Mouse (Mus musculus): ENCODE measurements around the gene Cep152. TPM values are rescaled to one million over a fixed set of nuclear protein-coding genes. Genes with fewer than 3 reads are reported as not detected.

Cep152 gene
- total RNA-seq, 1 experiment from 2014 or later: 3.7 TPM

DNA sequence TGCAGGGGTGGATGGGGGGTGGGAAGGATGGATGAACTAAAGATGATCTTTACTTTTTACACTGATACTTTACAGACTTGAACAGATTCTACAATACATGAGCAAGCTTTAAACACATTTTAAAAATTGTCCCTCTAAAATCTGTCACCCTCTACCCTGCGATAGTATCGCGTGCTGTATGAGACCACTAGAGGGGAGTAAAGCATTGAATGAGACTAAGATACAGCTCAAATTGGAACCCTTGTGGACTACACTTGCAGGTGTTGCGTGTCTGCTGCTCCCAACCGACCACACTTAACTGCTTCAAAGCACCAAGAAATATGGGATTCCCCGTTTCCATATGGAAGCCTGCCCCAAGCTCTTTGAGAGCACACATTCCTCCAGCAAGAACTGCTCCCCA, 69.1 kb downstream of the Cep152 start:
- DNase-seq: no peak

DNA sequence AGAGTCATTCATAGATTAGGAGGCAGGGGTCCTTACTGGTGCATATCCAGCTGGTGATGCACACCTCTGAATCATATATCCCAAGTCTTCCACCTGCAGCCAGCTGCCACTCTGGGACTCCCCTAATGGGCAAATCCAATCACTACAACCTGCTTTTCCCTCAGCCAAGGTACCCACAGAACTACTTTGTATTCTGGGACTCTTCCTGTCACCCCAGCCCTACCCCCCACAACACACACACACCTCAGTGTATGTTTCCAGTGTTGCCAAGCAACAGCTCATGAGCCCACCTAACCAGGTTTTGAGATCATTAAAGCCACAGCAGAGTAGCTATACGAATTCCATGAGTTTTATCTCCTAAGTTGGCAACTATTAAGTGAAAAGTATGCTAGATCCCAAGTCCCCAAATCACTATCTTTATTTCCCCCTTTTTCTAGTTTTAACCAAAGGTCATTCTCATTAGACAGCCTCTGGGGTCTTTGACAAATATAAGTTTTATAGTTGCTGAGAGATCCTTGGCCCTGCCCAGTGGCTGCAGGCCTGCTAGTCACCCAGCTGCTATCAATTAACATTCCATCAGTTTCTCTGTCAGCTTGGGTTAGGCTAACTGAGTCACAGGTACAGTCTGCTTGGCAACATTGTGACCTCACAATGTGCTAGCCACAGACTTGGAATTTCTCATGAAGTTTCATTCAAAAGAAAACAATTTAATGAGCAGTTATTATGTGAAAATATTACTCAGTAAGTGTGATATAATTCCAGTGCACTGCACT, 75.9 kb downstream of the Cep152 start:
- DNase-seq: no peak

DNA sequence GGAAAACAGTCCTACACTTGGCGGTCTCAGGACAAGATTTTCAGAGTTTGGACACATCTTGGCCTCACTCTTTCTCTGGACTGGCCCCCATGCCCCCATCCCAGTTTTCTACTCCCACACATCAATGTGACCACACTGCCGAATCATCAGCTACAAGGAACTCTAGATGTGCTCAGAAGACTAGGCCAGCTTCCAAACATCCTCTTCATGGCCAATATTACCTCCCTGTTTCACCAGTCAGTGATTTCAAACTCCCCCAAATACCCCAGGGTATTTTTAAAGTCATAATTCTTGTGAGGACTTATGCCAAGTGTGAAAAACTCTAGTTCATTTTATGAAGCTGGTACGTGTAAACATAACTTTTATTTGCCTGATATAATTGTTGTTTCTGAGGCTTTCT, 79.9 kb downstream of the Cep152 start:
- DNase-seq: no peak

DNA sequence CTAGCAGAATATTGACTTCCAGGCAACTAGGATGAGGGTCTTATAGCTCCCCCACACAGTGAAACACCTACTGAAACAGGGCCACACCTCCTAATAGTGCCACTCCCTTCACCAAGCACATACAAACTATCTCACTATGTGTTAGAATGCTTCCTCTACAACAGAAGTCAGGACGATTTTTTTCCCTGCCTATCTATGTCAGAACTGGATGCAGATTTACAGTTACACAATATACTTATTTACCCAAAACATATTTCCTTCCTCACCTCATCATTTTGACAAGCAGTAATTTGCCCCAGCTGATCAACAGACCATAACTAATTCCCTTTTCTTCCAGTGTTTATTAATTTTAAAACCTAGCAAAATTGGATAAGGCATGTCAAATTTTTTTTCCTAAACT, 81.3 kb downstream of the Cep152 start:
- DNase-seq: no peak

DNA sequence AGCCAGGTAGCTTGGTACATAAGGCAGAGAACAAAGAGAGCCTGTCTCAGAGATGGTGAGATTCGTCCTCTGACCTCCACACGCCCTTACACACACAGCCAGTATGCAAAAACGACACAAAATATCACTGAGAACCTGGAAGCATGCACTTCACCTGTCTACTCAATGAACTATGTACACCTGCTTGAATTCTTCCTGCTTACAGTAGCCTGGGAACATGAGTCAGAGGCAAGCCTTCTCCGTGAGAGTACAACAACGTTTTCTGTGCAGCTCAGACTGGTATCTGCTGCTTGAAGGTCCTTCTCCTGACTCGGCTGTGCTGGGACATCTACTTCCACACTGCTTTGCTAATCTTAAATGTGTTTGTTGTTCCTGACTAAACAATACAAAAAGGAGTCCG, 83.5 kb downstream of the Cep152 start:
- no peak for DNase-seq

DNA sequence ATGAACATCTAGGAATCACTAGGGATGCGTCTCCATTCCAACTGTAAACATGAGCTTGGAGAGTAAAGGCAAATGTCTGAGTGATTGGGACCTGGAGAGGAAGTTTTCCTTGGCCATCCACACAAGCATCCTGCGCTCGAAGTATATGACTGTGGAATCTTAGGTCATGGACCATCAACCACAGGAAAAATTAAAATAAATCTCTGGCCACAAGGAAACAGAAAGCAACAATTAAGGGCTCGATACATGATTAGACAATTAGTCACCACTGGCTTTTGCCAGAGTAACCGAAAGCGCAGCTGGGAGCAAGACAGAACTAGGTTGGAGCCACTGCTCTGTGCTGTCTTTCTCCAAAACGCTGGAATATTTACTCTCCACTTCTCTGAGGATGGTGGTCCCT, 84.3 kb downstream of the Cep152 start:
- no peak for DNase-seq

DNA sequence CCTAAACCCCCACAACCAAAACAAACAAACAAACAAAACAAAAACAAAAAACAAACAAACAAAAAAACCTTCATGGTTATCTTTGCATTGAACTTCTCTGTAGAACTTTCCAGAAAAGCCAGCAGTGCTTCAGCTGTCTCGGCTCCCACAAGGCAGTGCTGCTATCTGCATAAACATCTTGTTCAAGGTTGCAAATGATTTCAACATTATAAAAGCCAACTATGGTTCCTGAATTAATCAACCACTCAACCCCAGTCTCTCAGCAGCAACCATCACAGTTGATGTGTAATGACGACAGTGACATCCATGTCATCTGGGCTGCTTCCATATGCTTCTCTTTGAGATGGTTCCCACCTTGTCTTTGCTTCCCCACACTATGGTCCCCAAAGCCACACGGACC, 85.3 kb downstream of the Cep152 start:
- DNase-seq: no peak

DNA sequence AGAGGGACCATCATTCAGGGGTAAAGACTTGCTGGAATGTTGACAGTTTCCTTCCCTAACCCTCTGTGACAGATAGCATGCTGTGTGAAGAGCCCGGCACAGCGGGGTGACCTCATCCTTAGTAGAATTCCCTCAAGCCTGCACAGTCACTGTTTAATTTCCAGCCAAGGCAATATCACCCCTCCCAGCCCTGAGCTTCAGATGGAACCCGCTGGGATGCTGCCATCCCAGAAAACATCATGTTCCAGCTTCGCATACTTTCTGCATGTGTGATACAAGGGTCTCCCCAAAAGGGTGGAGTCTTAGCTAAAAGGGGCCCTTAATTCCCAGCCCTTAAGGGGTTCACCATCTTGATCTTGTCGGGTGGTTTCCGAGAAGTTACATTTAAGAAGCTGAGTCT, 94.2 kb downstream of the Cep152 start:
- peak; percentile 7 for DNase-seq

DNA sequence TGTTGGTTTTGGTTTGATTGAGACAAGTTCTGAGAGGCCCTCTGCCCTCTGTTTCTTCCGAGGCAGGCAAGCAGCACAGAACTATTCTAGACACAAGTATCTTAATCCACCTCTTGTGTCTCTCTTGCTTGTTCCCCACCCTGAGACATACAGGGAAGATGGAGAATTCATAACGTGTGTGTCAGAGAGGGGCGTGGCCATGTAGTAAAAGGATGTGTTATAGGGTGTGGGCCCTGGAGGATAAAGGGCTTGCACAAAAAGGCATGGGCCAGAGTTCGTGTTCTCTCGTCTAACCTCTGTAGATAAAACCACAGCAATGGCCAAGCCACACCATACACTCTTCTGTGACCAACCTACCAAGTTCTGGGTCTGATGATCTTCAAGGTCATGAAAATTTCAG, 98.3 kb downstream of the Cep152 start:
- no peak for DNase-seq

DNA sequence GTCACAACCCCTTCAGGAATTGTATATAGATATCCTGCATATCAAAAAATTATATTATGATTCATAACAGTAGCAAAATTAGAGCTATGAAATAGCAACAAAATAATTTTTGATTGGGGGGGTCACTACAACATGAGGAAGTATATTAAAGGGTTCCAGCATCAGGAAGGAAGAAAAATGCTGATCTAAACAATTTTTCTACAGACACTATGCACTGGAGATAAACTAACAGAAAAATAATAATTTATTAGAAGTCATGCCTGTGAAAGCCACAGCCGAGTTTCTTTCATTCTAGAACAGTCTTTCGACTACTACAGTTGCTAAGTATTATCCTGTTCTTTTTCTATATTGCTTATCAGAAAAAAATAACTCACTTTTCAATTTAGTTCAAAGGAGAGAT, 99.4 kb downstream of the Cep152 start:
- no peak for DNase-seq

DNA sequence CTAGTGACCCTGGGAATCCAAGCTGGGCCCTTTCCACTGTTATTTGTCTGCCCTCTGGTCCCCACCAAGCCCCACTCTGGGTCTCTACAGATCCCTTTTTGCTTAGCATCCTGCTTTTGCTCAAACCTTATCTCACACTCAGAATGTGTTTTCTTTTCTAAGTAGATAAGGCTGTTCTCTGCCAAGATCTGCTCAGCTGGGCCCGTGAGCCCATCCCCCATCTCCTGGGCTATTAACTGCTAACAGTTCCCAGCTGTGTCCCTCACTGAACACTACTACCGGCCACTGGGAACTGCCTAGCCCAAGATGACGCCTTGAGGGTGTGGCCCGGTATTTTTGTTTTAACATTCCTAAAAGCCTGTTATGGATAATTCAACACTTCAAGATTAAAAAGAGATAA, 108.3 kb downstream of the Cep152 start:
- DNase-seq: peak; percentile 25

DNA sequence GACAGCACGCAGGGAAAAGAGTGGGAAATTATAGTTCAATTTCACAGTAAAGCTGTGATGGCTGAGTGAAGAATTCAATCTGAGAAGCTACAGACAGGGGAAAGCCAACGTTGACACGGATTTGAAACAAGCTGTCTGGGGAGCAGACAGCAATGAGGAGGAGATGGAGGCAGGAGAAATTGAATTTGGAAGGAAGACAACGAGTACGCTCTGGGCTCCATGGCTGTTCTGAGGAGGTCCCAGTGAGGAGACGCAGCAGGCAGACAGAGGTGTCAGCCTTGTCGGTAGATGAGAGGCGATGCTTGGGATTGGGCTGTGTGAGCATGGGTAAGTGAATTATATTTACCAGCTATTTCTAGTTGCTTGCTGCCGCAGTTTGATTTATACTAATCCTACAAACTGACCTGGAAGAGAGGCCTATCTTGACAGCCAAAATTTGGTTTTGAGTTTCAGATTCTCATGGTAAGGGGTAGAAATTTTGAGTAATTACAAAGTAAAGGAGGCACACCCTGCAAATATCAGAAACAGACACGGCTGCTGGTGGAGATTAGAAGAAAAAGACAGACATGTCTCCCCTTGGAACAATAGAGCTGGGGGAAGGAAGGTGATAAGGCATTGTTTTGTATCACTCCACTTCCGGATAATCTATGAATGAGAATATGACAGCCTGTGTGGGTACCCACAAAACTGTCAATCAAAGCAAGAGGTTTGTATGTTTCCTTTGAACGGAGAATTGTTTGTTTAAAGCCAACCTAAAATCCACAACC, 109.4 kb downstream of the Cep152 start:
- no peak for DNase-seq

DNA sequence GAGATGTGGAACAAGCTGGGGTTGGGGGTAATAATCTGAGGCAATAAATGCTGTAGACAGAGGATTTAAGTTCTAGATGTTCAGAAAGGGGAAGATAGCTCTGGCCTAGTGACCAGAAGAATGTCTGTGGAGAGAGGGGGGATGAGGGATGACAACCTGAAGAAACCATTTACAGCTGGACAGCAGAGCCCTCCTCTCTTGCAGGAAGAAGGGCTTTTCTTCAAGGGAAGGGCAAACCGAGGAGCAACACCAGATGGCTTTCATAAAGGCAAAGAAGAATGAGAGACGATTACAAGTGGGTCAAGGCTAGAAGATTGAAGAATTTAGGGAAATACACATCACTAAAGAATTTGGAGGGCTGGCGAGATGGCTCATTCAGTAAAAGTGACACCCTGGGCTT, 110.5 kb downstream of the Cep152 start:
- no peak for DNase-seq

Other genes with a start within 250 kb of the Cep152 start
- 0.11 TPM in 1 of 2 replicates, not detected in the other for gene Gm9913, start 120.0 kb downstream of the Cep152 start, total RNA-seq (2021)
- 88.2 and 93.1 TPM in 2 replicates for gene Fbn1, start 117.1 kb downstream of the Cep152 start, total RNA-seq (2021)
- gene Eid1, start 48.0 kb upstream of the Cep152 start, total RNA-seq (2021): 111 and 115 TPM in 2 replicates
- gene Shc4, start 99.0 kb upstream of the Cep152 start, total RNA-seq (2021): 3.0 and 3.9 TPM in 2 replicates
- gene Secisbp2l, start 157.8 kb upstream of the Cep152 start, total RNA-seq (2021): 52.9 and 56.7 TPM in 2 replicates
- gene Galk2, start 234.0 kb upstream of the Cep152 start, total RNA-seq (2021): 45.1 and 48.4 TPM in 2 replicates
- 128 and 137 TPM in 2 replicates for gene Cops2, start 234.0 kb upstream of the Cep152 start, total RNA-seq (2021)